Mouse (Mus musculus): ENCODE data around the gene Ss18l1.

DNA sequence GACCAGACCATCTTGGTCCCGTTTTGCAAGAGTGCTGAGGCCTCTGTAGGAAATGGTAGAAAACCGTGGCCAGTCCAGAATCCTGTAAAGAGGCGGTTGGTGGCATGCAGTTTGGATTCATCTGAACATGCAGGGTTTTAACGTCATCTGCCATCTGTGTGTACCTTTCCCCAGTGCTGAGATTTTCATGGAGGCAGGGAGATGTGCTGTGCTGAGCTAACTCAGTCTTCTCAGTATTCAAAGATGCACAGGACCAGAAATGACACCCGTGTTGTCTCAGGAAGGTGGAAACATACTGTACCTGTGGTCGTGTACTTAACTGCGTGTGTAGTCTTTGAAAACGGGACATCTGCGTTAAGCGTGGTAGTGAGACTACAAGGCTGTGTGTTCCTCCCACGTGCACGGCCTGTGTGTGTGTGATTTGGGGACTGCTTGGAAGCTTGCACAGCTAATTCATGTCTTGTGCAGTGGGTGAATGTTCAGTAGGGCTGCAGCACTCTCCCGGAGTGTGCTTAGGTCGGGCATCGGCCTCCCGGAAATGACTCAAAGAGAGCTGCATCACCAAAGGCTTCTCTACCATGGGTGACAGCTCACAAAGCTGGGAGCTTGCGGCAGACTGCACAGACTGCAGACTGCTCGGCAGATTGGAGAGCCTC is 5.8 kb downstream of the Ss18l1 start:
- TF ChIP-seq MYC (IDR thresholded peaks at IDR 0.05; ENCODE audit: low read depth, low read length) (no peak), JUND (conservative IDR thresholded peaks at IDR 0.05; ENCODE audit: low read depth, low read length) (no peak), USF1 (IDR thresholded peaks at IDR 0.05; ENCODE audit: low read depth, low read length) (no peak), POLR2A (IDR thresholded peaks at IDR 0.05; ENCODE audit: low read depth, low read length) (no peak), CTCF (conservative IDR thresholded peaks at IDR 0.05 in 1 of 2, IDR thresholded peaks at IDR 0.05 in 1 of 2; ENCODE audit: low read depth in 2 of 2, low read length in 2 of 2) (no peak), USF2 (conservative IDR thresholded peaks at IDR 0.05; ENCODE audit: low read depth, low read length) (no peak), RCOR1 (conservative IDR thresholded peaks at IDR 0.05; ENCODE audit: low read depth, low read length) (no peak), EP300 (IDR thresholded peaks at IDR 0.05; ENCODE audit: low read length) (no peak), ETS1 (conservative IDR thresholded peaks at IDR 0.05; ENCODE audit: low read depth, low read length) (no peak), E2F4 (IDR thresholded peaks at IDR 0.05; ENCODE audit: insufficient replicate concordance, low read depth, low read length) (no peak)
